Mouse (Mus musculus): ENCODE data around the gene Adgrb2. TPM values are rescaled to one million over a fixed set of nuclear protein-coding genes. Genes with fewer than 3 reads are reported as not detected.

Gene Adgrb2
- polyA plus RNA-seq, 1 experiment = 0.08 TPM

GRCm38 (mm10) chr4:129977256-129977655 lies 7.4 kb upstream of the Adgrb2 start:
- no peak overlapping the region for H3ac ChIP-seq (ENCODE audit: control insufficient read depth, insufficient read length)
- peaks cover 83% of the 10 kb centered on the region for H3K27me3 ChIP-seq (ENCODE audit: control insufficient read depth, insufficient read depth, insufficient read length)
- H3K4me3 ChIP-seq = no peak overlapping the region
- H3K79me2 ChIP-seq (ENCODE audit: control insufficient read depth, insufficient read depth) = no peaks in the 10 kb centered on the region
- no peak for TF ChIP-seq POLR2AphosphoS2 (IDR thresholded peaks at IDR 0.05; ENCODE audit: insufficient read length, low read depth)
- TF ChIP-seq USF1 (IDR thresholded peaks at IDR 0.05; ENCODE audit: low read depth) = no peak
- no peak for TF ChIP-seq TCF3 (IDR thresholded peaks at IDR 0.05; ENCODE audit: insufficient read length, low read depth)
- no peak for TF ChIP-seq TCF12 (IDR thresholded peaks at IDR 0.05; ENCODE audit: insufficient read depth, poor library complexity, severe bottlenecking)
- TF ChIP-seq CEBPB (IDR thresholded peaks at IDR 0.05; ENCODE audit: insufficient read depth, poor library complexity, severe bottlenecking) = no peak
- TF ChIP-seq POLR2A (IDR thresholded peaks at IDR 0.05; ENCODE audit: insufficient read length, low read depth) = no peak
- no peak for TF ChIP-seq MYOG (IDR thresholded peaks at IDR 0.05; ENCODE audit: control insufficient read depth in 1 of 3, insufficient read depth in 1 of 3, insufficient read length in 2 of 3, low read depth in 2 of 3)
- no peak for TF ChIP-seq SRF (IDR thresholded peaks at IDR 0.05; ENCODE audit: control insufficient read depth, insufficient read length, low read depth)
- TF ChIP-seq MAX (IDR thresholded peaks at IDR 0.05; ENCODE audit: low read depth) = no peak
- TF ChIP-seq E2F4 (IDR thresholded peaks at IDR 0.05; ENCODE audit: insufficient read depth) = no peak
- TF ChIP-seq MYOD1 (IDR thresholded peaks at IDR 0.05; ENCODE audit: control insufficient read depth in 1 of 3, insufficient read length in 2 of 3, low read depth in 2 of 3) = no peak
- TF ChIP-seq REST (IDR thresholded peaks at IDR 0.05; ENCODE audit: insufficient read depth, insufficient read length) = no peak
- H3K36me3 ChIP-seq (ENCODE audit: control insufficient read depth, insufficient read depth) = no peaks in the 10 kb centered on the region
- H3K4me2 ChIP-seq (ENCODE audit: low read depth) = no peak overlapping the region

GRCm38 (mm10) chr4:129978227-129978626 lies 6.4 kb upstream of the Adgrb2 start:
- Histone ChIP-seq H3K4me3 (no peak overlapping the region), H3ac (ENCODE audit: control insufficient read depth, insufficient read length) (no peak overlapping the region), H3K27me3 (ENCODE audit: control insufficient read depth, insufficient read depth, insufficient read length) (peaks cover 83% of the 10 kb centered on the region), H3K79me2 (ENCODE audit: control insufficient read depth, insufficient read depth) (no peaks in the 10 kb centered on the region), H3K36me3 (ENCODE audit: control insufficient read depth, insufficient read depth) (no peaks in the 10 kb centered on the region), H3K4me2 (ENCODE audit: low read depth) (no peak overlapping the region)
- no peak for TF ChIP-seq SRF (IDR thresholded peaks at IDR 0.05; ENCODE audit: control insufficient read depth, insufficient read length, low read depth)

- no peak overlapping the region for H3ac ChIP-seq (ENCODE audit: control insufficient read depth, insufficient read length)
- H3K4me2 ChIP-seq (ENCODE audit: low read depth) = no peak overlapping the region
- no peak overlapping the region for H3K4me3 ChIP-seq
- TF ChIP-seq MYOD1 (IDR thresholded peaks at IDR 0.05; ENCODE audit: control insufficient read depth in 1 of 3, insufficient read length in 2 of 3, low read depth in 2 of 3) = no peak
- no peak for TF ChIP-seq SRF (IDR thresholded peaks at IDR 0.05; ENCODE audit: control insufficient read depth, insufficient read length, low read depth)
- TF ChIP-seq CEBPB (IDR thresholded peaks at IDR 0.05; ENCODE audit: insufficient read depth, poor library complexity, severe bottlenecking) = no peak
- TF ChIP-seq MYOG (IDR thresholded peaks at IDR 0.05; ENCODE audit: control insufficient read depth in 1 of 3, insufficient read depth in 1 of 3, insufficient read length in 2 of 3, low read depth in 2 of 3) = no peak
- TF ChIP-seq TCF3 (IDR thresholded peaks at IDR 0.05; ENCODE audit: insufficient read length, low read depth) = no peak
- no peak for TF ChIP-seq E2F4 (IDR thresholded peaks at IDR 0.05; ENCODE audit: insufficient read depth)
- no peak for TF ChIP-seq MAX (IDR thresholded peaks at IDR 0.05; ENCODE audit: low read depth)
- no peak for TF ChIP-seq POLR2AphosphoS2 (IDR thresholded peaks at IDR 0.05; ENCODE audit: insufficient read length, low read depth)
- TF ChIP-seq USF1 (IDR thresholded peaks at IDR 0.05; ENCODE audit: low read depth) = no peak
- TF ChIP-seq REST (IDR thresholded peaks at IDR 0.05; ENCODE audit: insufficient read depth, insufficient read length) = no peak
- H3K27me3 ChIP-seq (ENCODE audit: control insufficient read depth, insufficient read depth, insufficient read length) = peaks cover 84% of the 10 kb centered on the region
- no peaks in the 10 kb centered on the region for H3K79me2 ChIP-seq (ENCODE audit: control insufficient read depth, insufficient read depth)
- no peaks in the 10 kb centered on the region for H3K36me3 ChIP-seq (ENCODE audit: control insufficient read depth, insufficient read depth)
These were observed 5.7 kb upstream of the Adgrb2 start for GRCm38 (mm10) chr4:129978930-129979329.

- no peaks in the 10 kb centered on the region for H3K36me3 ChIP-seq (ENCODE audit: control insufficient read depth, insufficient read depth)
- no peak overlapping the region for H3ac ChIP-seq (ENCODE audit: control insufficient read depth, insufficient read length)
- H3K27me3 ChIP-seq (ENCODE audit: control insufficient read depth, insufficient read depth, insufficient read length) = peaks cover 93% of the 10 kb centered on the region
- no peak overlapping the region for H3K4me2 ChIP-seq (ENCODE audit: low read depth)
- H3K4me3 ChIP-seq = no peak overlapping the region
- no peaks in the 10 kb centered on the region for H3K79me2 ChIP-seq (ENCODE audit: control insufficient read depth, insufficient read depth)
- TF ChIP-seq USF1 (IDR thresholded peaks at IDR 0.05; ENCODE audit: low read depth) (no peak), MYOG (IDR thresholded peaks at IDR 0.05; ENCODE audit: control insufficient read depth in 1 of 3, insufficient read depth in 1 of 3, insufficient read length in 2 of 3, low read depth in 2 of 3) (no peak), REST (IDR thresholded peaks at IDR 0.05; ENCODE audit: insufficient read depth, insufficient read length) (no peak), TCF12 (IDR thresholded peaks at IDR 0.05; ENCODE audit: insufficient read depth, poor library complexity, severe bottlenecking) (no peak), MYOD1 (IDR thresholded peaks at IDR 0.05; ENCODE audit: control insufficient read depth in 1 of 3, insufficient read length in 2 of 3, low read depth in 2 of 3) (no peak), E2F4 (IDR thresholded peaks at IDR 0.05; ENCODE audit: insufficient read depth) (no peak), POLR2A (IDR thresholded peaks at IDR 0.05; ENCODE audit: insufficient read length, low read depth) (no peak), TCF3 (IDR thresholded peaks at IDR 0.05; ENCODE audit: insufficient read length, low read depth) (no peak), MAX (IDR thresholded peaks at IDR 0.05; ENCODE audit: low read depth) (no peak), CEBPB (IDR thresholded peaks at IDR 0.05; ENCODE audit: insufficient read depth, poor library complexity, severe bottlenecking) (no peak), SRF (IDR thresholded peaks at IDR 0.05; ENCODE audit: control insufficient read depth, insufficient read length, low read depth) (no peak)
These were observed 3.0 kb upstream of the Adgrb2 start for GRCm38 (mm10) chr4:129981657-129982056.

GRCm38 (mm10) chr4:129983046-129983445 lies 1.6 kb upstream of the Adgrb2 start:
- H3K79me2 ChIP-seq (ENCODE audit: control insufficient read depth, insufficient read depth) = no peaks in the 10 kb centered on the region
- no peaks in the 10 kb centered on the region for H3K36me3 ChIP-seq (ENCODE audit: control insufficient read depth, insufficient read depth)
- TF ChIP-seq MYOD1 (IDR thresholded peaks at IDR 0.05; ENCODE audit: control insufficient read depth in 1 of 3, insufficient read length in 2 of 3, low read depth in 2 of 3) (no peak), SRF (IDR thresholded peaks at IDR 0.05; ENCODE audit: control insufficient read depth, insufficient read length, low read depth) (no peak), TCF3 (IDR thresholded peaks at IDR 0.05; ENCODE audit: insufficient read length, low read depth) (no peak), E2F4 (IDR thresholded peaks at IDR 0.05; ENCODE audit: insufficient read depth) (no peak), POLR2AphosphoS2 (IDR thresholded peaks at IDR 0.05; ENCODE audit: insufficient read length, low read depth) (no peak), REST (IDR thresholded peaks at IDR 0.05; ENCODE audit: insufficient read depth, insufficient read length) (no peak), TCF12 (IDR thresholded peaks at IDR 0.05; ENCODE audit: insufficient read depth, poor library complexity, severe bottlenecking) (no peak), MYOG (IDR thresholded peaks at IDR 0.05; ENCODE audit: control insufficient read depth in 1 of 3, insufficient read depth in 1 of 3, insufficient read length in 2 of 3, low read depth in 2 of 3) (no peak), USF1 (IDR thresholded peaks at IDR 0.05; ENCODE audit: low read depth) (no peak), POLR2A (IDR thresholded peaks at IDR 0.05; ENCODE audit: insufficient read length, low read depth) (no peak), CEBPB (IDR thresholded peaks at IDR 0.05; ENCODE audit: insufficient read depth, poor library complexity, severe bottlenecking) (no peak), MAX (IDR thresholded peaks at IDR 0.05; ENCODE audit: low read depth) (no peak)
- no peak overlapping the region for H3ac ChIP-seq (ENCODE audit: control insufficient read depth, insufficient read length)
- no peak overlapping the region for H3K4me2 ChIP-seq (ENCODE audit: low read depth)
- H3K27me3 ChIP-seq (ENCODE audit: control insufficient read depth, insufficient read depth, insufficient read length) = peaks cover 94% of the 10 kb centered on the region
- no peak overlapping the region for H3K4me3 ChIP-seq
